Mouse (Mus musculus) kidney, postnatal 25 days (tissue): Measurements from ENCODE around the gene Nifk.
A peak's percentile ranks its signal among the peaks of the same experiment; 100 is the strongest.

Experiments used
- DNase-seq, 2 experiments: peaks; one replicate each; pipeline ENCODE4 v3.0.0; 2021; ENCODE audit warnings: mixed read lengths in 2 of 2

The Nifk gene

DNA sequence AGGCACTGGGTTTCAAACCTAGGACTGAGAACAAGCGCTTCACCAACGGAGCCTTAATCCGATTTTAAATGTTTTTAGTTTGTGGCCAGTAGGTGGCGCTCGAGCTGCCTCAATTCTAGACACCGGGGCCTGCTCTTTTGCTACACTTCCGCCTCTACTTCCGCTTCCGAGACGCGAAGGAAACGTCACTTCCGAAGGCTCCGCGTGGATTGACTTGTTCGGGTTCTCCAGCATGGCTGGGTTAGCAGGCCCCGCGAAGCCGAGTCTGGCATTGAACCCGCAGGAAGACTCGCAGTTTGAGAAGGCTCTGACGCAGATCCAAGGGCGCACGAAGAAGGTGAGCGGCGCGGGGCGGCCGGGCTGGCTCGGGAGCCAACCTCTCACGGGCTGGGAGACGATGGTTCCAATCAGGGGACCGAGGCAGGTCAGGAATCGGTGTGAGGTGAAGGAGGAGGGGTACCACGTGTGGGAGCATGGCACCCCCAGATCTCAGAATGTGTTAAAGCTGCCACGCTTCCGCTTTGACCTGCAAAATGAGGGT, at the start of gene Nifk:
Gene Nifk (plus strand): TSS at position 179 of the 541 bp plus-strand sequence.
- peak; percentile 95 for DNase-seq

DNA sequence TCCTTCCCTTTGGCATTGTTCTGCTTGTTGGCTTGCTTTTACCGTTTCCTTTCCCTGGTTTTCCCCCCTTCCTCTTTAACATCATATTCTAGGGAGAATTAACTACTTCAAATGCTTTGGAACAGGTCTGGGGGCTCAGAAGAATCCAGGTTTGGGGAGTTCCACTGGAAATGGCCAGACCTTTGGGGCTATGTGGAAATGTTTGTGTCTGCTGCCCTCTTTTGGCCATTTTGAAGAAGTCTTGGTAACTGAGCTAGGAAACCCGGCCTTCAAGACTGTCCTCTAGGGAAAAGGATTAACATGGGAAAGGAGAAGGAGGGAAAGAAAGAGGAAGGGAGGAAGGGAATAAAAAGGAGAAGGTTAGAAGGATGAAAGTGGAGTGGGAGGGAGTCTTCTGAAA, 46.5 kb upstream of the Nifk start:
- peak in 1 of 2 experiments; percentile 9 for DNase-seq

DNA sequence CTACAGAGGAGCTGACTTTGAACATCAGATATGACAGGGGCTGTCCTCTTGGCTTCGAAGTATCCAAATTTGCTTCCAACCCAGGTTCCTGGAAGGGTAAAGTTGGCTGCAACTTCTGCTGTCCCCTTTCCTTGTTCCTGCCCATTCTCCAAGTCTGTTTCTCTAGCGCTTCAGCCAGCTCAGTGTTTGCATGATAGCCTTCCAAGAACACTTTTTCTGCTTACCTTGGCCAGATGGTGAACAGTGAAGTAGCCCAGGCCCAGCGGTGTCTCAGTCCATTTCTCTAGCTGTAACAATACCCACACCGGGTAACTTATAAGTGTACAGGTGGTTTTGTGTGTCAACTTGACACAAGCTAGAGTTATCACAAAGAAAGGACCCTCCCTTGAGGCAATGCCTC, 29.3 kb upstream of the Nifk start:
- DNase-seq = no peak

DNA sequence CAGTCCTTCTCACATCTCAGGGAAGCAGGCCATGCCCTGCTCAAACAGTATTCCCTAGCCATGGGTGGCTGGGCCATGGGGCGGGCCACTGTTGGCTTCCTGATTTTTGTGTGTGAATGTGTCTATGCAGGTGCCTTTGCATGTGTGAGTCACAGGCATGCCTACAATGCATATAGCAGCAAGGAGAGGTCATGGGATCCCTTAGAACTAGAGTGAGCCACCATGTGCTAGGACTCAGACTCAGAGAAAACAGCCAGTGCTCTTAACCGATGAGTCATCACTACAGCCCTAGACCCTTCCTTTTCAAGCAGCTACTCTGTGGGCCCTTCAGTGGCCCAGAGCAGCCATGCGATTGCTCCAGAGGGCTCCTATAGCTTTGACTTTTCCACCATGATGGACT, 27.4 kb upstream of the Nifk start:
- DNase-seq = no peak

DNA sequence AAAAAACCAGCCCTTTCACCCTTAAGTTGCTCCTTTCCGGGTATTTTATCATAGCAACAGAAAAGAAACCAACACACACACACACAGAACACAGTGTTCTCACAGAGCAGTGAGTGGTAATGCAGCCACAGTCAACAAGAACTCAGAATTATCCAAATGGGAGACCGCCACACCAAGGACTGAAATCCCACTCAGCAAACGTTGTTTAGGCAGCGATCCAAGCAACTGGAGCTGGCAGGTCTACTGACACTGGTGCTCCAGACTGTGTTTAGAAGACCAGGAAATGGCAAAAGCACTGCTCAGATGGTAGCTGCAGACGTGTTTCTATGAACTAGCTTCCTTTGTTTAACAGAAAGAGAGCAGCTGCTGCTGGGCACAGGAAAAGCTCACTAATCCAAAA, 26.8 kb upstream of the Nifk start:
- DNase-seq = no peak

DNA sequence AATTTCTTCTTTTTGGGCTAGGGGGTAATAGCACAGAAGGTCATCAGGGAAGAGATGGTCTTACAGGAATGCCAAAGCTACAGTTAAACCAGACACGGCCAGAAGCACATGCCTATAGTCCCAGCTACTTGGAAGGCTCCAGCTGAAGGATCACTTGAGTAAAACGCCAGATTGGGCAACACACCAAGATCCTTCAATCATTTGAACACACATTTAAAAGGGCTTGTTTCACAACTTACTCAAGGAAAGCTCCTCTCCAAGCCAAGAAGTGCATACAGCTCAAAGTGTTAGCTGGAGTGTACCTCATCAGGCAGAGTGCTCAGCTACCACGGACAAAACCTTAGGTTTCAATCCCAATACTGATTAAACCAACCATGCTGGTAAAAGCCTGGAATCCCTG, 25.0 kb upstream of the Nifk start:
- DNase-seq = no peak

DNA sequence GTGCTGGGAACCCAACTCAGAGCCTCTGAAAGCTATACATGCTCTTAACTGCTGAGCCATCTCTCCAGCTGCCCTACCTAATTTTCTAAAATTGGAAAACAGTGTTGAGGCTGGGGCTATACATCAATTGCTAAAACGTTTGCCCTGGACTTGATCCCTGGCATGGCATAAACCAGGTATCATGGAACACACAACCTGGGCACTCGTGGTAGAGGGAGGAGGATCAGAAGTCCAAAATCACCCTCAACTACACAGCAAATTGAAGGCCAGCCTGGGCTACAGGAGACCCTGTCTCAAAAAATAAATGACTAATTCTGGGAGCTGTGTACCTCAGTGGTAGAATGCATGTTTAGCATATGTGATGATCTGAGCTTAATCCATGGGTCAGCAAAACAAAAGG, 23.9 kb upstream of the Nifk start:
- no peak for DNase-seq

DNA sequence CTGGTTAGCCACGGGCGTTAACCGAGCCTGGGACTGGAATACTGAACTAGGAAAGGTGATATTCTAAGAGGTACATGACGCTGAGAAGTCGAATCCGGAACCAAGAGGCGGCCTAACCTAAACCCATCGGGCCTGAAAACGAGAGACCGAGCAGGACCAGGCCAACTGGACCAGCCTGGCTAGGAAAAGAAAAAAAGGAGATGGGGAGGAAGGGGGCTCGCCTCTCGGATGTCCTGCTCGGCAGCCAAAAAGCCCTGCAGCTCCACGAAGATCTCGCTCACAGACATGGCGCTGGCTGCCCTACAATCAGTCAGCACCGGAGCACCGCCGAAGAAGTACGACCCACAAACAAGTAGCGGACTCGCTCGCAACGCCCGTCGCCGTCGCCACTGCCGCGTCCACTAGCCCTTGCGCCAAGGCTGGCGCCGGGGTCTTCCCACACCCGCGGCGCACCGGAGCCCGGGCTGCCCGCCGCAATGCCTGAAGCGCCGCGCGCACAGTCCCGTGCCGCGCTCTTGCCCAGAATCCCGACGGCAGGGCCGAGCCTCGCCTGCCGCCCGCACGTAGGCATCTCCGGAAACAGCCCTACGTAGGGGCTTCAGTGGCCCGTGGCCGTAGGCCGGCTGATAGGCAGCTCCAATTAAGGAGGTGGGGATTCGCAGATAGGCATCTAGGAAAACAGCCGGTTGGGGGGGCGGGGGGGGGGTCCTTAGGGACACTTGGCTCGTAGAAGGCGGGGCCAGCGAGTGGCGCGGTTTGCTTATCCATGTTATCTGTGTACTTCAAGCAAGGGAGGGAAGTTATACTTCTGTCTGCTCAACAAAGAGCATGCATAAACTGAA, 10.6 kb upstream of the Nifk start:
- peak; percentile 88 to 92 for DNase-seq

DNA sequence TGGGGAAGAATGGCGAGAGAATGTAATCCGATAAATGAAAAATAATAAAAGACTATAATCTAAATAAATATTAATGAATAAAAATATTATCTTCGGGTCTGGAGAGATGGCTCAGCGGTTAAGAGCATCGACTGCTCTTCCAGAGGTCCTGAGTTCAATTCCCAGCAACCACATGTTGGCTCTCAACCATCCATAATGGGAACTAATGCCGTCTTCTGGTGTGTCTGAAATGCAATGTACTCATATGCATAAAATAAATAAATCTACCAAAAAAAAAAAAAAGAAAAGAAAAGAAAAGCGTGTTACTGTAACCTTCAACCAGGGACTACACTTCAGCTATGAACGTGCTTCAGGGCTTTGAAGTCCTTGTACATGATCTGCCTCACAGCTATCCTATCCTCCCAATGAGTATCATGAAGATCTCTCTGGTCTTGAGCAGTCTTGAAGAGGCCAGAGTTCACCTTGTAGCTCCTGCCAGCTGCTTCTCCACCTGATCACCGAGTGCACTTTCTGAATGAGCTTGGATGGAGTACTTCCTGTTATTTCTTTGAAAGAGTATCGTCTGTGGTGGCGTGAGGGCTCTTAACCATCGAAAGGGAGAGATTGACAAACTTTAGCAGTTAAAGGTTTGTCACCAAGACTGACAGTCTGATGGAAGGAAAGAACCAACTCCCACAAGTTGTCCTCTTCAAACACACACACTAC, 9.9 kb upstream of the Nifk start, which contains the start of gene Tsn:
Gene Tsn (minus strand): TSS at position 118 of the 705 bp plus-strand sequence.
- DNase-seq = no peak

DNA sequence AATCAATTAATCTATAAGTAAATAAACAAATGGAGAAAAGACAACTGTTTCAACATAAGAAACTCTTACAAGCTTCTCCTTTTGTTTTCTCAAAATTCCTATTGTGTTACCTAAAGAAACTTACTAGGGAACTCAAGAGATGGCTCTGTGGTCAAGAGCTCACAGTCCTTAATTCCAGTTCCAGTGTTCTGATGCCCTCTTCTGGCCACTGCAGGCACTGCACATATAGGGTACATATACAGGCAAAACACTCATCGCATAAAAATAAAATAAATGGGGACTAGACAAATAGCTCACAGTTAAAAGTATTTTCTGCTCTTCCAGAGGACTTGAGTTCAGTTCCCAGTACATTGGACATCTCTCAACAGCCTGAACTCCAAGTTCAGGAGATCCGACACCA, 943 bp upstream of the Nifk start:
- DNase-seq = peak in 1 of 2 experiments; percentile 57

DNA sequence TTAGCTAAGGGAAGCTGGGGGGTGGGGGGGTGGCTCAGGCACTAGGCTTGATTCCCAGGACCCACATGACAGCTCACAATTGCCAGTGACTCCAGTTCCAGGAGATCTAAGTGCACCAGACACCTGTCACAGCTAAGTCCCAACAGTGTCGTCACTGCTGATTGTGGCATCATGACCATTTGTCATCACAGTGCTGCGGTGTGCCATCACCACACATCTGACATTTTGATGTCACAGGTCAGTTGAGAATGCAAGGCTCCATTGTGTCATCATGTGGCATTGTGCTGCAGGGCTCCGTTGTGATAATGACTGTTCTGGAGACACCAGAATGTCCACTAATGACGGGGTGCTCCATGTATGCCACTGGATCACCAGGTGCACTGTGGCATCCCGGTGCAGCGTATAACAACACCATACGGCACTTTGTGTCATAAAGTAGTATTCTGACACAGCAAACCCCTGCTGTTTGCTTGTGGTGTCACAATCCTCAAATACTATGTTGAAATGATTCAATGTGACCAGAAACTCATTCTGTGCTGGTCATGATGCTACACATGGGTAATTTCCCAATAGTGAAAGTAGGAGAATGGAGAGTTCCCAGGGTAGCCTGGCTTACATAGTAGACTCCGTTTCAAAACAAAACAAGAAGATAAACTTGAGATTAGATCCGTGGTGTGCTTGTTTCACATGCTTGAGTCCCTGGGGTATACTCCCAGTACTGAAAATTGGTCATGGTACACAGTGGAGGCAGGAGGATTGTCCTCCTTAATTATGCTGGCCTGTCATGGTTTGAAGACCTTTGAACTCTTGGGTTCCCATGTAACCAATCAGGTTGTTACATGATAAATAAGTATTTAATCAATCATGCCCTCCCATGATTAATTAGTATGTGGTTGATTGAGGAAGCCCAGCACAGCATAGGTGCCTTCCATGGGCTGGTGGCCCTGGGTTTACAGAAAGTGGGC, 13.4 kb downstream of the Nifk start:
- no peak for DNase-seq

DNA sequence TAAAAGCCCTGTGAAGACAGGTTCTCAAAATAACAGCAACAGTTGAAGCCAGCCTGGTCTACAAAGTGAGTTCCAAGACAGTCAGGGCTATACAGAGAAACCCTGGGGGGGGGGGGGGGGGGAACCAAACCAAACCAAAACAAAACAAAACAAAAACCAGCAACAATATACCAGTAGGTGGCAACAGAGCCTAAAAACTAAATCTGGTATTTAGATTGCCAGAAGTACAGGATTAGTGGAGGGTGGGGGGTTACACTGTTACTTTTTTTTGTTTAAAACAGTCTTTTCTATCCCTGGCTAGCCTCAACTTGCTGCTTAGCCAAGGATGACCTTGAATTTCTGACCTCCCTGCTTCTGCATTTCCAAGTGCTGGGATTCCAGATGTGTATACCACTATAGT, 14.2 kb downstream of the Nifk start:
- no peak for DNase-seq

DNA sequence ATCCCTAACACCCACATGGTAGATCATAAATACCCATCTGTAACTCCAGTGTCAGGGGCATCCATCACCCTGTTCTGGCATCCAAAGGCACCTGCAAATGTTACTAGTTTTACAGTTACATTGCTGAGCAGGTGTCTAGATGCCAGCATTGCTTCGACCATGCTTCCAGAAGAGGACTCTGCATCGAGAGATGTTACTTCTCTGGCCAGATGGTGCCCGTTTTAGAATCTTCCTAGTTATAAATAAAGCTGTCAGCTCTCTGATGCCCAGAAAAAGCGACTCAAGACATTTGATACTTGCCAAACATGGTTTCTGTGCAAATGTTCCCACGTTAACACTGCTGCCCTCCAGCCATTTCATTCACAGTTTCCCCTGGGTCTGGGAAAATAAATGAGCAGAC, 16.3 kb downstream of the Nifk start:
- no peak for DNase-seq

DNA sequence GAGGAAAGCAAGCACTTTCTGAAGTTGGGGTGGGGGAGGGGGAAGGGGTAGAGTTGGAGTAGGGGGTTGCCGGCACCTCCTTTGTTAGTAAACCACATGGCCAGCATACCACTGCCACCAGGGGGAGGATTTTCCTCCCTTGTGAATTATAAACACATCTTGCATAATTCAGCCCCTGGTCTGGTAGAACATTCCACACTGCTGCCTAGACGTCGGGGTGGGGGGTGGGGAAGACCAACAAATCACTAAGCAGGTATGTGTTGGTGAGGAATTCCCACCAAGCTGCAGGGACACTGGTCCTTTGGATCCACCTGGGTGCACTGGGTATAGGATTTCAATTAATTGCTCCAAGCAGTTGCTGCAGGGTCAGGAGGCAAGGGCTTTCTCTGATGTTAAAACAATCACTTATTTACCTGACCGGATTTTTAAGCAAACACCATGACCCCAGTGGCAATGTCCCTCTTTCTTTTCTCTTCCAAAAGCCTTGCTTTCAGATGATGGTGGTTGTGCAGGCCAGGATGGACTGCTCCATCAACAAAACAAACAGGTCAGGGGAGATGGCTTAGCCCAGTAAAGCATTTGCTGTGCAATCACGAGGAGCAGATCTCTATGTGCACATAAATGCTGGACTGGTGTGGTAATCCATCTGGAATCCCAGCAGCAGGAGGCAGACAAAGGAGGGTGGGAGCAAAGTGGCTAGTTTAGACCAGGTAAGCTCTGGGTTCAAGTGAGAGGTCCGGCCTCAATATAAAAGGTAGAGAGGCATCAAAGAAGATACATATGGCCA, 22.2 kb downstream of the Nifk start:
- peak; percentile 38 to 65 for DNase-seq

DNA sequence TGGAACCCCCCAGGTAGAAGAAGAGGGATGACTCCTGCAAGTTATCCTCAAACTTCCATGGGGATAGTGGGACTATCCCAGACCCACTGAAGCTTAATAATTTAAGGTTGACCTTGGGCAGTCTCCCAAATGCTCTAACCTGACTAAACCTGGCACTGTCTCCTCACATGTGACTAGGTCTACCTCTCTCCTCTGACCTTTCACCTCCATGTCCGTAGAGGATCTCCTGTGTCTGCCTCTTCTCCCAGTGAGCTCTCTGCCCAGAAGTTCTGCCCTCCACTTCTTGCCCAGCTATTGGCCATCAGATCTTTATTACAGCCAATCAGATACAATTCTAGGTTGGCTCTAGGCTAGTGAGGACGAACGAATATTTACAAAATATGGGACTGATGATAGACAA, 28.3 kb downstream of the Nifk start:
- no peak for DNase-seq

DNA sequence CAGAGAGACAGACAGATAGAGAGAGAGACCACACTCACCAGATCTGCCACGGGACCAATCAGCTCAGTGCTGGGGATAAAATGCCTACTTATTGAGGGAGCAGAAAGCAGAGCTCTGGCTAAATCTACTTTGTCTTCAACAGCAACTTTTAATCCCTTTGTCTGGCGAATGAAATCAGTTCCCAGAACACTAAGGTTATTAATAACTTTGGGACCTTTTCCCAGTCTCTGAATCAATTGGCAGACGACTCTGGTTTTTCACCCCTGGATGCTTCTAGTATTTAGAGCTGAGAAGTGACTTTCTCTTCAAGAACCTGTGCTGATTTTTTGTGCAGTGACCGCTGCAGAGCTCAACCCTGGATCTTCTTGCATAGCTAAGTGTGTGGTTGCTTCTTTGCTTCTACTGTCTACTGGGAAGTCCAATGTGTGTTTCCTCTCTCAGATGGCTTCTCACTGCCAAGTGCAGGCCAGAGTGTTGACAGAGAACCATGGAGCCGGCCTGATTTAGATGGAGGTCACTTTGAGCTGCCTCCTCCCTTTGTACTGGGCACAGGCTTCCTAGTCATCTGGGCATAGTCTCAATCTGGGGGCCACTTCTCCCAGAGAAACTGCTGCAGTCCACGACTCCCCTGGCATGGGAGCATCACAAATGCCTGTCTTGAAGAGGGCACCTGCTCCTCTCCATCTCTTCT, 37.6 kb downstream of the Nifk start:
- DNase-seq = no peak

DNA sequence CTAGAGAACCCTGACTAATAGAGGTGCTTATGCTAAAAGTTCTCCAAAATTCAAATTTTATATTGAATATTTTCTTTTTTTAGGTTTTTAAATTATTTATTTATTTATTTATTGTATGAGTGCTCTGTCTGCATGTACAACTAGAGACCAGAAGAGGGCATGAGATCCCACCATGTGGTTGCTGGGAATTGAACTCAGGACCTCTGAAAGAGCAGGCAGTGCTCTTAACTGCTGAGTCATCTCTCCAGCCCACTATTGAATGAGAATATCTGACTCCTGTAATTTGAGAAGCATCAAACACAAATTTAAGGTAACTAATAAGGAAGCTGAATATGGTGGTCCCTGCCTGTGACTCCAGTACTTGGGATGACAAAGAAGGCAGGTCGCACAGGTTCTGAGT, 46.3 kb downstream of the Nifk start:
- DNase-seq = peak in 1 of 2 experiments; percentile 11

DNA sequence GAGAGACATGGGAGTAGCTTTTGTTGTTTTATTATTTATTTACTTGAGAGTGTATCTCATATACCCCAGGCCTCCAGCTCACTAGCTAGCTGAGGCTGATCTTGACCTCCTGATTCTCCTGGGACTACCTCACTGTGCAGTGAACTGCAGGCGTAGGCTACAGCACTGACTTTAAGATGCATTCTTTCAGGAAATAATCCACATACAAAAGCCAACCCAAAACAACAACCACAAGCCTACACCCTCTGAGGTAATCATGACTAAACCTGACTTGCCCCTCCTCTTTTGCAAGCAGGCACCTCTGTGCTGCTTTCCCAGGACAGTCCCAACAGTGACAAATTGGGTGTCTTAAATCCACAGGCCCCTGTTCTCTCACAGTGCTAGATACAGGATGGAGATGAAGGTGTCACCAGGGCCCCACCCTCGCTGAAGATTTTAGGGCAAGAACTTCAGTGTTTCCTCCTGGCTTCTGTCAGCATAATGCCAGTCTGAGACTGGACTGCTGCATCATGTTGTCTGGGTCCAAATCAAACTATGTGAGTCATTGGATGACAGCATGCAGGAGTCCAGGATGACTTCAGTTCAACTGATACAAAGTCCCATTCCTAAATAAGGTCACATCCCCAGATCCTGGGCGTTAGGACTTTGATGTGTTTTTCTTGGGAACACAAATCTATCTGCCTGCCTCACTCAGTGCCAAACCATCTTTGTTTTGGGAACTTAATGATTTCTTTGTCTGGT, 47.3 kb downstream of the Nifk start:
- DNase-seq = no peak

DNA sequence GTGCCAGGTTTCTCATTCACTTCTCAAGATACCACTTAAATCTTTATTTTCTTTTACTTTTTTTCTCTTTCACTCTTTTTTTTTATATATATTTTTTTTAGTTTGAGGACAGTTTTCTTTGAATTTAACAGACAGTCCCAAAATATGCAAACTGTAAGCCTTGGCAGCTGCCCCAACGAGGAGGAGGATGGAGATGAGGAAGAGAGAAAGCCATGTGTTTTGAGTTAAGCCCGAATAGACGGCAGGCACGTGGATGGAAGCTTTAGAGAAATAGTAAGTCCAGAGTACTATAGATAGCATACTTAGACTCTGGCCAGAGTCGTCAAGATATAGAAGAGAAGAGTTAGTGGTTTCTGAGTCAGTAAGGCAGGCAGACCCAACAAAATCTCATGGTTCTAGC, 56.1 kb downstream of the Nifk start:
- no peak for DNase-seq

DNA sequence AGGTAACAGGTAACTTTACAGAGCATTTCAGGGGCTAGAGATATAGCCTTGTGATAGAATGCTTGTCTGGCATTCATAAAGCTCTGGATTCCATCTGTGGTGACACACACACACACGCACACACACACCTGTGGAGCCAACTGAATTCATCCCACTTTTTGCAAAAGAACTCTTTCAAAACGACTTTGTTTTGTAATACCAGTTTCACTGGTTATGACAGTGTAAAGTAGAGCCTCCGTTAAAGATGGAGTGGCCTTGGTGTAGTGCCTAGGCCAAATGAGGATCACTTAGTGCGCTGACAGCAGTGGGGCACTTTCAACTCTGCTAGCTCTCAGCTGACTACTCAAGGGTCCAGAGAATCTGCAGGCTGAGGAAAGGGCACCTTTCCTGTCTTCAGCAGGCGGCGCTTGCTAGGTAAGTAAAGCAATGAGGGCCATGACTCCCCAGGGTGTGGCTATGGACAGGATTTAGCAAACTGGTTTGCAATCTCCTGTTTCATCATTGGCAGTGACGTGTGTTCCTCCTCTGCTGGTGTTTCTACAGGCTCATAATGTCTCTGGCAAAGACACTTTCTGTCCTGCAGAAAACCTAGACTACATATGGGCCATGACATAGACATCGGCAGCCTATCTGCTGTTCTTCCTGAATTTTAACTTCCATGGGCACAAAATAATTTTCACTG, 58.6 kb downstream of the Nifk start:
- DNase-seq = no peak
